Mouse (Mus musculus): ENCODE measurements around the gene Gm45711. TPM values are rescaled to one million over a fixed set of nuclear protein-coding genes. Genes with fewer than 3 reads are reported as not detected.

Gene Gm45711
- total and polyA plus RNA-seq, 2 experiments from 2014 or later: not detected

DNA sequence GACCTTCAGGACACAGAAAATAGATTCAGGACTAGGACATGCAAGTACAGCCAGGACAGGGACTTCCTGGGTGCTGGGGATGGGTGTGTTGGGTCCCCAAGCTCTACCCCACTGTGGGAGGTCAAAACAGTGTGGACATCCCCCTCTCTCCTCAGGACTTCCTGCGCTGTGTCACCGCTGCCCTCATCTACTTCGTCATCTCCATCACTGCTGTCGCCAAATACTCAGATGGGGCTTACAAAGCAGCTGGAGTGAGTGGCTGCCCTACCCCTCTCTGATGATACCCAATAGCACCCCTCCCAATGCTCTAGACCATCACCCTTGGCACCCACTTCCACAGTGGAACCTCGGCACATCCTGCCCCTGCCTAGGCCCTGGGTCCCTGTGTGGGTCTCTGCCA lies 34.7 kb upstream of the Gm45711 start:
- H3K9ac ChIP-seq: no peak overlapping the region
- ATAC-seq (no peak), DNase-seq (no peak)
- no peaks in the 10 kb centered on the region for H3K4me1 ChIP-seq (ENCODE audit: insufficient read depth)
- WGBS: 87% methylated on average over 5 of the region's 5 CpGs
- H3K9me3 ChIP-seq (ENCODE audit: low read length): no peaks in the 10 kb centered on the region
- no peak overlapping the region for H3K27ac ChIP-seq (ENCODE audit: low read depth, low read length)
- no peak overlapping the region for H3K4me3 ChIP-seq (ENCODE audit: low read depth, low read length)
- no peaks in the 10 kb centered on the region for H3K27me3 ChIP-seq (ENCODE audit: insufficient read depth, low read length)
- no peak overlapping the region for H3K4me2 ChIP-seq (ENCODE audit: low read depth)
- peaks cover 11% of the 10 kb centered on the region for H3K36me3 ChIP-seq (ENCODE audit: insufficient read depth)
- TF ChIP-seq CTCF (IDR thresholded peaks at IDR 0.05; ENCODE audit: low read depth): no peak

DNA sequence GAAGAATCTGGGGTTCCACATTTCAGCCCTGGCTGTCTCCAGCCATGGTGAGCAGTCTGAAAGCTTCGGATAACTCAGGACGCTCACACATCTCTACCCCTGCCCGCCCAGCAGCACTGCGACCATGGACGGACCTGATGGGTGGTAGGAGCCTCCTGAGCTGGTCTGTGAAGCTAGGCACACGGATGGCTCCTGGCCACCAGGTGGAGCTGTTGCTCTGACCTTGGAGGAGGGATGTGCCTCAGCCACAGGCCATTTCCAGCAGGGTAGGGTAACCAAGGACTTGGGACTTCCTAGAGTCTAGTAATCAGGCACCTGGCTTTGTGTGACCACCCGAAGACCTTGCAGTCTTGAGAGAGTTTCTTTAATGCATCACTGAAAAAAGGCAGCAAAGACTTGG lies 34.1 kb upstream of the Gm45711 start:
- 11% methylated on average over 7 of the region's 7 CpGs for WGBS
- no peak overlapping the region for H3K27ac ChIP-seq (ENCODE audit: low read depth, low read length)
- H3K9me3 ChIP-seq (ENCODE audit: low read length): no peaks in the 10 kb centered on the region
- peak; percentile 86 for DNase-seq
- peaks cover 11% of the 10 kb centered on the region for H3K36me3 ChIP-seq (ENCODE audit: insufficient read depth)
- no peaks in the 10 kb centered on the region for H3K27me3 ChIP-seq (ENCODE audit: insufficient read depth, low read length)
- H3K4me2 ChIP-seq (ENCODE audit: low read depth): no peak overlapping the region
- H3K4me3 ChIP-seq (ENCODE audit: low read depth, low read length): no peak overlapping the region
- peak; percentile 60 for ATAC-seq
- no peaks in the 10 kb centered on the region for H3K4me1 ChIP-seq (ENCODE audit: insufficient read depth)
- peak; percentile 95 for TF ChIP-seq CTCF (IDR thresholded peaks at IDR 0.05; ENCODE audit: low read depth)
- H3K9ac ChIP-seq: no peak overlapping the region

DNA sequence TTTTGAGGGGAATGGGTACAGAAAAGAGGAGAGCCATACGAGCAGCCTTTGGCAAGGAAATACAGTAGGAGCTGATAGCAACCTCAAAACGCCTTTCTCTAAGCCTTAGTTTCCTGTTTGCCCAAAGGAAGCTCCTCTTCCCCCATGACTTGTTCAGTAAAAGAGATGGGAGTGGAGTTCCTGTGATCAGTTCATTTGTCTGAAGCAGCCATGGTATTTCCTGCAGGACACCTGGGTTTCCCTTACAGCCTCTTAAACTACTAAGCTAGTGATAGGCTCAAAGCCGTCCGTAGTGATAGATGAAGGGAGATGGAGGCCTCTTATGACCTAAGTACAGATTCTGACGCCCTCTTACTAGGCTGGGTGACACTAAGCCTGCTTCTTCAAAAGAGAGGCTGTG lies 32.5 kb upstream of the Gm45711 start:
- no peak for ATAC-seq
- no peak overlapping the region for H3K4me2 ChIP-seq (ENCODE audit: low read depth)
- TF ChIP-seq CTCF (IDR thresholded peaks at IDR 0.05; ENCODE audit: low read depth): no peak
- DNase-seq: no peak
- H3K27ac ChIP-seq (ENCODE audit: low read depth, low read length): no peak overlapping the region
- no peak overlapping the region for H3K9ac ChIP-seq
- no peaks in the 10 kb centered on the region for H3K27me3 ChIP-seq (ENCODE audit: insufficient read depth, low read length)
- peaks cover under 1% of the 10 kb centered on the region for H3K36me3 ChIP-seq (ENCODE audit: insufficient read depth)
- 78% methylated on average over 5 of the region's 5 CpGs for WGBS
- H3K4me3 ChIP-seq (ENCODE audit: low read depth, low read length): no peak overlapping the region
- H3K9me3 ChIP-seq (ENCODE audit: low read length): no peaks in the 10 kb centered on the region
- no peaks in the 10 kb centered on the region for H3K4me1 ChIP-seq (ENCODE audit: insufficient read depth)

DNA sequence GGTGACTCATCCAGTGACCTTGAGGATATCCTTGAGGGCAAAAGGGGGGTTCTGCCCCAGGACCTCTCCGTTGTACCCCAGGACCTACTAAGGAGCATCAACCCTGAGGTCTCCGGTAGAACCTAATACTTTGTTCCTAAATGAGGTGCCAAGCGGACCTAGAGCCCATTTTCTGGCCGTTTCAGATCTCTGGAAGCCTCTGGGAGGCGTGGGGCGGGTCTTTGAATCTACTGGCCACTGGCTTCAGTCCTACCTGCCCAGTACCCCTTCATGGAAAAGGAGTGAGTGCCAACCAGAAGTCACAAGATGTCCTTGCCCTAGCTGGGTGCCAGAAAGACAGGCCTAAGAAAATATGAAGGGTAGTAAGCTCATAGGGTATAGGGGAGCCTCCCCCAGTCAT lies 31.8 kb upstream of the Gm45711 start:
- no peak for ATAC-seq

GRCm38 (mm10) chr8:104341106-104341561 lies 31.3 kb upstream of the Gm45711 start:
- Histone ChIP-seq H3K4me3 (ENCODE audit: low read depth, low read length) (peak overlapping the region; percentile 59), H3K4me1 (ENCODE audit: insufficient read depth) (no peaks in the 10 kb centered on the region), H3K27me3 (ENCODE audit: insufficient read depth, low read length) (no peaks in the 10 kb centered on the region), H3K9ac (peak overlapping the region; percentile 73), H3K27ac (ENCODE audit: low read depth, low read length) (peak overlapping the region; percentile 71), H3K4me2 (ENCODE audit: low read depth) (peak overlapping the region; percentile 96), H3K36me3 (ENCODE audit: insufficient read depth) (no peaks in the 10 kb centered on the region; the same call in 1 of the 2 replicates), H3K9me3 (ENCODE audit: low read length) (no peaks in the 10 kb centered on the region)
- ATAC-seq (peak; percentile 63), DNase-seq (peak; percentile 80)
- 4% methylated on average over 24 of the region's 24 CpGs for WGBS
- no peak for TF ChIP-seq CTCF (IDR thresholded peaks at IDR 0.05; ENCODE audit: low read depth)

More for the DNA sequence above, 31.8 kb upstream of the Gm45711 start:
- Histone ChIP-seq H3K27ac (ENCODE audit: low read depth, low read length) (no peak overlapping the region), H3K4me2 (ENCODE audit: low read depth) (peak overlapping the region; percentile 96), H3K4me3 (ENCODE audit: low read depth, low read length) (peak overlapping the region; percentile 59), H3K36me3 (ENCODE audit: insufficient read depth) (no peaks in the 10 kb centered on the region; the same call in none of the 2 replicates), H3K4me1 (ENCODE audit: insufficient read depth) (no peaks in the 10 kb centered on the region), H3K9ac (no peak overlapping the region), H3K27me3 (ENCODE audit: insufficient read depth, low read length) (no peaks in the 10 kb centered on the region), H3K9me3 (ENCODE audit: low read length) (no peaks in the 10 kb centered on the region)
- WGBS: 50% methylated on average over 6 of the region's 6 CpGs
- no peak for TF ChIP-seq CTCF (IDR thresholded peaks at IDR 0.05; ENCODE audit: low read depth)
- DNase-seq: no peak

- Histone ChIP-seq H3K27me3 (ENCODE audit: insufficient read depth, low read length) (no peaks in the 10 kb centered on the region), H3K9me3 (ENCODE audit: low read length) (no peaks in the 10 kb centered on the region)
- 1% methylated on average over 54 of the region's 54 CpGs for WGBS
These were observed 30.6 kb upstream of the Gm45711 start for GRCm38 (mm10) chr8:104340233-104341105.

GRCm38 (mm10) chr8:104339983-104340232 lies 30.0 kb upstream of the Gm45711 start:
- H3K36me3 ChIP-seq (ENCODE audit: insufficient read depth): no peaks in the 10 kb centered on the region
- H3K4me1 ChIP-seq (ENCODE audit: insufficient read depth): no peaks in the 10 kb centered on the region
- DNase-seq (no peak), ATAC-seq (no peak)
- TF ChIP-seq CTCF (IDR thresholded peaks at IDR 0.05; ENCODE audit: low read depth): no peak
- no peaks in the 10 kb centered on the region for H3K27me3 ChIP-seq (ENCODE audit: insufficient read depth, low read length)
- peak overlapping the region; percentile 73 for H3K9ac ChIP-seq
- H3K4me3 ChIP-seq (ENCODE audit: low read depth, low read length): peak overlapping the region; percentile 59
- no peaks in the 10 kb centered on the region for H3K9me3 ChIP-seq (ENCODE audit: low read length)
- H3K4me2 ChIP-seq (ENCODE audit: low read depth): peak overlapping the region; percentile 96
- 1% methylated on average over 6 of the region's 6 CpGs for WGBS
- peak overlapping the region; percentile 45; the same call in 1 of the 2 replicates for H3K27ac ChIP-seq (ENCODE audit: low read depth, low read length)

More at GRCm38 (mm10) chr8:104340233-104341105, 30.6 kb upstream of the Gm45711 start:
- no peaks in the 10 kb centered on the region for H3K4me1 ChIP-seq (ENCODE audit: insufficient read depth)
- peak overlapping the region; percentile 59 for H3K4me3 ChIP-seq (ENCODE audit: low read depth, low read length)
- no peaks in the 10 kb centered on the region; the same call in 1 of the 2 replicates for H3K36me3 ChIP-seq (ENCODE audit: insufficient read depth)
- peak overlapping the region; percentile 96 for H3K4me2 ChIP-seq (ENCODE audit: low read depth)
- peak; percentile 76 for TF ChIP-seq CTCF (IDR thresholded peaks at IDR 0.05; ENCODE audit: low read depth)
- H3K9ac ChIP-seq: peak overlapping the region; percentile 73
- DNase-seq (peak; percentile 71), ATAC-seq (peak; percentile 79)
- H3K27ac ChIP-seq (ENCODE audit: low read depth, low read length): peak overlapping the region; percentile 71

Data from forebrain, postnatal 0 days (tissue).